Mouse (Mus musculus): ENCODE data around the gene Tfg. TPM values are rescaled to one million over a fixed set of nuclear protein-coding genes. Genes with fewer than 3 reads are reported as not detected.

Gene Tfg
- total and polyA plus RNA-seq, 3 experiments: 50.9 to 113 TPM; not detected in 1

DNA sequence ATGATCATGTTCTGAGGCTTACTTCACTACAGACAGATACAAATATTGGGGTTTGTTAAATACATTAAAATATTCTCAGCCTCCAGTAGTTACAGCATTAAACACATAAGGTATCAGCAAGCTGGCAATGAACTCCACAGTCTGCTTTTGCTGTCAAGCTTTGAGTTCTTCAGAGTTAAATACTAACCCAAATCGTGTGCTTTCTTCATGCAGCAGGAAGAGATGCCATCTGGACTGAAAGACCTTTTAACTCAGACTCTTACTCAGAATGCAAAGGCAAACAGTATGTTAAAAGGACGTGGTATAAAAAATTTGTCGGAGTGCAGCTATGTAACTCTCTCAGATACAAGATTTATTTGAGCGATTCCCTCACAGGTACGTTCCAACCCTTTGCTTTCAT, 30.5 kb downstream of the Tfg start:
- no peak overlapping the region for H3K9ac ChIP-seq (ENCODE audit: control insufficient read depth, low read depth, low read length, poor library complexity, severe bottlenecking)
- DNase-seq (ENCODE audit: low read depth, low spot score): no peak
- H3K9me3 ChIP-seq (replicated peaks; ENCODE audit: insufficient read depth, low read length): no peaks in the 10 kb centered on the region
- TF ChIP-seq CHD2 (IDR thresholded peaks at IDR 0.05; ENCODE audit: low read length): no peak
- no peak for TF ChIP-seq MEF2A (IDR thresholded peaks at IDR 0.05; ENCODE audit: extremely low read depth, insufficient replicate concordance, low read depth, low read length, poor library complexity, severe bottlenecking)
- no peak for TF ChIP-seq MAFK (IDR thresholded peaks at IDR 0.05; ENCODE audit: borderline replicate concordance, low read depth, low read length)
- no peak overlapping the region for H3K27ac ChIP-seq (ENCODE audit: control insufficient read depth, low read depth, low read length)
- H3K4me1 ChIP-seq (ENCODE audit: control insufficient read depth in 1 of 2, insufficient read depth in 2 of 2, low read length in 2 of 2): no peaks in the 10 kb centered on the region
- H3K36me3 ChIP-seq (ENCODE audit: control insufficient read depth in 1 of 2, insufficient read depth in 2 of 2, low read length in 2 of 2): peaks cover 0 to 39% of the 10 kb centered on the region in 2 experiments; a peak in 2 of 4 replicates
- no peaks in the 10 kb centered on the region for H3K79me2 ChIP-seq (ENCODE audit: control insufficient read depth, insufficient read depth, low read length, poor library complexity)
- no peaks in the 10 kb centered on the region for H3K27me3 ChIP-seq (ENCODE audit: control insufficient read depth in 1 of 2, insufficient read depth in 2 of 2, low read length in 2 of 2)
- no peak overlapping the region for H3K4me3 ChIP-seq (ENCODE audit: control insufficient read depth in 1 of 2, insufficient read depth in 1 of 2, low read depth in 2 of 2, low read length in 2 of 2)

DNA sequence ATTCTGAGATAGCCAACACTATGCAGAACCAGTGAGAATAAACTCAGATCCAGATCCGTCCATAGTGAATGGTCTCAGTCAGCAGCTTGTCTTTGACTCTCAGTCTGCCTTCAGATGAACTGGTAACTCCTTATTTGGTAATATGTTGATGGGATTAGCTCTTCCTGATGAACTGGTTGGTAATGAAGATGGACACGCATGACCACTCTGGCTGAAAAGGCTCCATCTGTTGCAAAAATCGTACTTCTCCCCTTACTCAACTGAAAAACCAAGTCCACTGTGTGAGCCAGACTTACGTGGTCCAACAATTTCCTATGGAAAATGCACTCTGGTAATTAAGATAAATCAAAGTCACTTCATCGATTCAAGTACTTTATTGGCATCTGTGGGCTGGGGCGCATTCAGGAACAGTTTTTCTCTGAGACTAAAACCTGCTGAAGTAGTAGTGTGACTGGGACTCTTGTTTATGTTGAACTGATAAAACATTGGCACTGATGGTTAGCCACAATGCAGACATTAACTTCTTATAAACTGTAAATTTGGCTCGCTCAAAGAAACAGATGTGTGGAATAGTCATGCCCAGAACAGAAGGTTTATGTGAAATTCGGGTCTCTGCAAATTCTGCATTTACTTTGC, 36.1 kb downstream of the Tfg start:
- no peak overlapping the region for H3K9ac ChIP-seq (ENCODE audit: control insufficient read depth, low read depth, low read length, poor library complexity, severe bottlenecking)
- no peak overlapping the region for H3K27ac ChIP-seq (ENCODE audit: control insufficient read depth, low read depth, low read length)
- no peak for DNase-seq (ENCODE audit: low read depth, low spot score)
- H3K27me3 ChIP-seq (ENCODE audit: control insufficient read depth in 1 of 2, insufficient read depth in 2 of 2, low read length in 2 of 2): no peaks in the 10 kb centered on the region
- TF ChIP-seq MYB (IDR thresholded peaks at IDR 0.05; ENCODE audit: low read depth, low read length): no peak
- TF ChIP-seq SIN3A (IDR thresholded peaks at IDR 0.05; ENCODE audit: low read length): no peak
- TF ChIP-seq RAD21 (IDR thresholded peaks at IDR 0.05; ENCODE audit: low read depth, low read length): no peak
- no peak for TF ChIP-seq HCFC1 (IDR thresholded peaks at IDR 0.05; ENCODE audit: low read depth, low read length)
- TF ChIP-seq MAZ (IDR thresholded peaks at IDR 0.05; ENCODE audit: low read depth, low read length): no peak
- no peak for TF ChIP-seq TBP (IDR thresholded peaks at IDR 0.05; ENCODE audit: low read depth, low read length)
- TF ChIP-seq ETS1 (IDR thresholded peaks at IDR 0.05; ENCODE audit: low read depth, low read length): no peak
- TF ChIP-seq MEF2A (IDR thresholded peaks at IDR 0.05; ENCODE audit: extremely low read depth, insufficient replicate concordance, low read depth, low read length, poor library complexity, severe bottlenecking): no peak
- no peak for TF ChIP-seq NRF1 (IDR thresholded peaks at IDR 0.05; ENCODE audit: insufficient read depth, low read depth, low read length, poor library complexity, severe bottlenecking)
- no peak for TF ChIP-seq USF2 (IDR thresholded peaks at IDR 0.05; ENCODE audit: borderline replicate concordance in 1 of 2, insufficient read depth in 1 of 2, low read depth in 1 of 2, low read length in 2 of 2)
- no peak for TF ChIP-seq ZC3H11A (IDR thresholded peaks at IDR 0.05; ENCODE audit: low read depth, low read length)
- TF ChIP-seq NELFE (IDR thresholded peaks at IDR 0.05; ENCODE audit: low read depth, low read length): no peak
- no peak for TF ChIP-seq KAT2A (conservative IDR thresholded peaks at IDR 0.05; ENCODE audit: low read depth, low read length)
- no peak for TF ChIP-seq CTCF (IDR thresholded peaks at IDR 0.05 in 2 of 3, conservative IDR thresholded peaks at IDR 0.05 in 1 of 3; ENCODE audit: control insufficient read depth in 1 of 3, insufficient read depth in 1 of 3, low read depth in 2 of 3, low read length in 3 of 3, poor library complexity in 1 of 3, severe bottlenecking in 1 of 3)
- TF ChIP-seq SMC3 (IDR thresholded peaks at IDR 0.05; ENCODE audit: low read depth, low read length): no peak
- no peak for TF ChIP-seq RCOR1 (IDR thresholded peaks at IDR 0.05; ENCODE audit: low read depth, low read length)
- no peak for TF ChIP-seq UBTF (IDR thresholded peaks at IDR 0.05; ENCODE audit: borderline replicate concordance, insufficient read depth, low read depth, low read length)
- no peak for TF ChIP-seq TCF12 (IDR thresholded peaks at IDR 0.05; ENCODE audit: low read depth, low read length)
- no peak for TF ChIP-seq ZKSCAN1 (IDR thresholded peaks at IDR 0.05; ENCODE audit: low read depth, low read length)
- no peak for TF ChIP-seq JUND (IDR thresholded peaks at IDR 0.05; ENCODE audit: low read depth, low read length)
- H3K36me3 ChIP-seq (ENCODE audit: control insufficient read depth in 1 of 2, insufficient read depth in 2 of 2, low read length in 2 of 2): no peaks in the 10 kb centered on the region
- H3K4me1 ChIP-seq (ENCODE audit: control insufficient read depth in 1 of 2, insufficient read depth in 2 of 2, low read length in 2 of 2): no peaks in the 10 kb centered on the region
- no peak overlapping the region for H3K4me3 ChIP-seq (ENCODE audit: control insufficient read depth in 1 of 2, insufficient read depth in 1 of 2, low read depth in 2 of 2, low read length in 2 of 2)
- H3K9me3 ChIP-seq (replicated peaks; ENCODE audit: insufficient read depth, low read length): no peaks in the 10 kb centered on the region
- H3K79me2 ChIP-seq (ENCODE audit: control insufficient read depth, insufficient read depth, low read length, poor library complexity): no peaks in the 10 kb centered on the region
